Mouse (Mus musculus) left cerebral cortex, adult 2 months (tissue): Measurements from ENCODE around the gene Rnf6. TPM values are rescaled to one million over a fixed set of nuclear protein-coding genes. Genes with fewer than 3 reads are reported as not detected.

Source experiments
- DNase-seq, 2 experiments: peaks; one replicate each; pipeline ENCODE4 v3.0.0; 2021 to 2022; ENCODE audit warnings: low spot score in 2 of 2, mixed read lengths in 1 of 2; ENCODE audit errors: extremely low spot score in 1 of 2
- H3K27ac ChIP-seq: fragments of 200-600 bp; 2 replicates; pipeline ENCODE4 v1.8.1; 2022
- H3K4me3 ChIP-seq: fragments of 200-600 bp; 2 replicates; pipeline ENCODE4 v1.8.1; 2022
- CTCF ChIP-seq: fragments of 200-600 bp; IDR thresholded peaks from 2 replicates; pipeline ENCODE4 v1.8.1; 2022; ENCODE audit warnings: antibody characterized with exemption, mild to moderate bottlenecking, moderate library complexity
- intact Hi-C: fragments of 180-260 bp; cut with DNase I; formaldehyde crosslinking; loops from one replicate; pipeline ENCODE4 v1.15.1; 2025
- total RNA-seq, 2 experiments: library from RNA; stranded (reverse); gene quantifications; 2 replicates each; pipeline ENCODE4 v1.2.3; 2021

Gene Rnf6
- total RNA-seq, 2 experiments from 2014 or later = 76.0 to 80.1 TPM

- Histone ChIP-seq H3K4me3 (no peak overlapping the region), H3K27ac (no peak overlapping the region)
- intact Hi-C loops = no loop called here
- DNase-seq = no peak
- no peak for TF ChIP-seq CTCF
Observed at GRCm38 (mm10) chr5:146246386-146246785, 25.0 kb upstream of the Rnf6 start.

GRCm38 (mm10) chr5:146245646-146246370 is 24.5 kb upstream of the Rnf6 start:
- H3K27ac ChIP-seq = no peak overlapping the region
- no peak for TF ChIP-seq CTCF
- H3K4me3 ChIP-seq = no peak overlapping the region
- intact Hi-C loops = no loop called here
- no peak for DNase-seq

DNA sequence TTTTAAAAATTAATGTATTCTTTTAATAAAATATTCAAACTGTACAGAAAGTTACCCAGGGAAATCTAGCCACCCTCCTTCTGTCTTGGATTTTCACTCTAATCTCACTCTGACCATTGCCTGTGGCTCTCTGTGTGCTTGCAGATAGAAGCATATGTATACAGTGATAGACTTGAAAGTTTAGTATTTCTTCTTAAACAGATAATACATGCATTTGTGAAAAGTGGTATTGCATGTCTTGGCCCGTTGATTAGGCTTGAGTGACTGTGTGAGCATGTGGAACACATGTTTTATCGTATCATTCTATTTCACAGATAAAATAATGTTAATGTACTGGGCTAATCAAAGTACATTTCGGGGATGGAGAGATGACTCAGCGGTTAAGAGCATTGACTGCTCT is 23.8 kb upstream of the Rnf6 start:
- Histone ChIP-seq H3K4me3 (no peak overlapping the region), H3K27ac (no peak overlapping the region)
- intact Hi-C loops = no loop called here
- DNase-seq = no peak
- TF ChIP-seq CTCF = no peak

- TF ChIP-seq CTCF = no peak
- H3K4me3 ChIP-seq = no peak overlapping the region
- no peak for DNase-seq
- intact Hi-C loops = no loop called here
- no peak overlapping the region for H3K27ac ChIP-seq
Observed at GRCm38 (mm10) chr5:146241202-146241601, 19.8 kb upstream of the Rnf6 start.

DNA sequence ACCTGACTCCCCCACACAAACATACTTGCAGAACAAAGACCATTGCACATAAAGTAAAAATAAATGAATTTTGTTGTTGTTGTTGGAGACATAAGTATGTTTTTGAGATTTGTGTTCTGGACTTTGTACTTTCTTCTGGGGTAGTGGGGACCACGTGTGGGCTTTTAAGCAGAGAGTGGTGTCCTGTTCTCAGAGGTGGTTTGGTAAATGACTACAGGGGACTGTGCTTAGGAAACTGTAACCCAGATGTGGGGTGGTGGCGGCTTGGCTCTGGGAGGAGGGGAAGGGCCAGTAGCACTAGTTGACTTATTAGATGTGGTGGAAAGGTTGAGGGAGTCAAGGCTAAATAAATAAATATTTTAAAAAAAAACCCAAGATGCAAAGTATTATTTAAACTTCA is 19.4 kb upstream of the Rnf6 start:
- DNase-seq = no peak
- Histone ChIP-seq H3K4me3 (no peak overlapping the region), H3K27ac (no peak overlapping the region)
- no peak for TF ChIP-seq CTCF
- intact Hi-C loops = no loop called here

DNA sequence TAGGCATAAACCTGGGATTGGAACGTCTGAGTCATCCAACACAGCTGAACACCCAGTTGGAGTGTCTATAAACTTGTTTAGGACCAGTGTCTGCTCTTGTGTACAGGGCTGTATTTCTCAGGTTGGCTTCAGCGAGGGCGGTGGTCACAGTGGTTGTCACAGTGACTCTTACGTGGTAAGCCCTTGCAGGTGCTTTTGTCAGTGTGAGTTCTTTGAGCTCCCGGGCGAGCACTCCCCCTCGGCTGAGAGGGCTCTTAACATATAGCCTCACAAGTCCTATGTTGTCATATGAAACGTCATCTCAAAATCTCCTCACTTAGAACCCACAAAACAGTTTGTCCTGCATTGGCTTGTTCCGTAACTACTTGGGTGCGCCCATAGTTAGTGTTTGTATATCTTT is 16.9 kb upstream of the Rnf6 start:
- no peak overlapping the region for H3K27ac ChIP-seq
- intact Hi-C loops = no loop called here
- no peak for TF ChIP-seq CTCF
- no peak for DNase-seq
- H3K4me3 ChIP-seq = no peak overlapping the region

DNA sequence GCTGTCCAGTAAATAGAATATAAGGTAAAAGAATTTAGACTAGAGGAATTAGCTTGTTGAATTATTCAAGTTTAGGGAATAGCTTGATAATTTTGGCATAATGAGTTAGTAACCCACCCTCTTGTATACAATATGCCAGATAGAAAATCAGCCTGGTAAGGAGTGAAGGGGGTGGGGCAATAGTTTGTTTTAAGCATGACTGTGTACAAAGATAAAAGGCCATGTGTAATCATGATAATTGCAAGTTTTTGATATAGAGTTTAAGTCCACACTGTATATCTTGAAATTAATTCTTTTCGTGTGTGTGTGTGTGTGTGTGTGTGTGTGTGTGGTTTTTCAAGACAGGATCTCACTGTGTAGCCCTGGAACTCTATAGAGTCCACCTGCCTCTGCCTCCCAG is 13.0 kb upstream of the Rnf6 start:
- intact Hi-C loops = loop anchor here (5.0 kb wide), 2 partner anchors 38 to 53 kb away; no protein-coding TSS in a partner anchor
- no peak overlapping the region for H3K4me3 ChIP-seq
- TF ChIP-seq CTCF = no peak
- H3K27ac ChIP-seq = no peak overlapping the region
- DNase-seq = no peak

DNA sequence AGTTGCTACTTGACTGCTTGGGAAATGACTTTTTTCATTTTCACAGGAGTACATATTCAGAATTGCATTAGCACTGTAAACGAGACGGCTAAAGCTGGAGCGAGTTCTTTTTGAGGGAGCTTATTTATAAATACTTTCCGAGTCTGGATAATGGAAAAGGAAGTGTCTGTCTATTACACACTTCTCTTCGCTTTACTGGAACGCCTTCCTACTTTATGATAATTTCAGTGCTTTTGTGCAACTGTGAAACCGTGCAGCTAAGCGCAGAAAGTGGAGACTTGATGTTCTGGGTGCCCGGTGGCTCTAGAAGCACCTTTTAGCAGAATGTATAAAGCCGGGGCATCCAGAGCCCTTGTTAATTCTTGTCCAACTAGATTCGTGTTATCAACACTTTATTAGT is 11.5 kb upstream of the Rnf6 start:
- intact Hi-C loops = loop anchor here (5.0 kb wide), 2 partner anchors 39 to 54 kb away; no protein-coding TSS in a partner anchor

GRCm38 (mm10) chr5:146232056-146232675 is 10.8 kb upstream of the Rnf6 start:
- DNase-seq = no peak
- peak overlapping the region; percentile 70 for H3K4me3 ChIP-seq
- H3K27ac ChIP-seq = peak overlapping the region; percentile 59
- intact Hi-C loops = loop anchor here (5.0 kb wide), 2 partner anchors 40 to 55 kb away; no protein-coding TSS in a partner anchor
- TF ChIP-seq CTCF = no peak

More for the DNA sequence above, 11.5 kb upstream of the Rnf6 start:
- no peak overlapping the region for H3K27ac ChIP-seq
- TF ChIP-seq CTCF = no peak
- no peak for DNase-seq
- peak overlapping the region; percentile 70 for H3K4me3 ChIP-seq

GRCm38 (mm10) chr5:146231655-146231996 is 10.3 kb upstream of the Rnf6 start:
- intact Hi-C loops = loop anchor here (5.0 kb wide), 2 partner anchors 41 to 56 kb away; no protein-coding TSS in a partner anchor
- peak overlapping the region; percentile 59 for H3K27ac ChIP-seq
- peak overlapping the region; percentile 70 for H3K4me3 ChIP-seq
- no peak for TF ChIP-seq CTCF
- DNase-seq = peak in 1 of 2 experiments; percentile 49

DNA sequence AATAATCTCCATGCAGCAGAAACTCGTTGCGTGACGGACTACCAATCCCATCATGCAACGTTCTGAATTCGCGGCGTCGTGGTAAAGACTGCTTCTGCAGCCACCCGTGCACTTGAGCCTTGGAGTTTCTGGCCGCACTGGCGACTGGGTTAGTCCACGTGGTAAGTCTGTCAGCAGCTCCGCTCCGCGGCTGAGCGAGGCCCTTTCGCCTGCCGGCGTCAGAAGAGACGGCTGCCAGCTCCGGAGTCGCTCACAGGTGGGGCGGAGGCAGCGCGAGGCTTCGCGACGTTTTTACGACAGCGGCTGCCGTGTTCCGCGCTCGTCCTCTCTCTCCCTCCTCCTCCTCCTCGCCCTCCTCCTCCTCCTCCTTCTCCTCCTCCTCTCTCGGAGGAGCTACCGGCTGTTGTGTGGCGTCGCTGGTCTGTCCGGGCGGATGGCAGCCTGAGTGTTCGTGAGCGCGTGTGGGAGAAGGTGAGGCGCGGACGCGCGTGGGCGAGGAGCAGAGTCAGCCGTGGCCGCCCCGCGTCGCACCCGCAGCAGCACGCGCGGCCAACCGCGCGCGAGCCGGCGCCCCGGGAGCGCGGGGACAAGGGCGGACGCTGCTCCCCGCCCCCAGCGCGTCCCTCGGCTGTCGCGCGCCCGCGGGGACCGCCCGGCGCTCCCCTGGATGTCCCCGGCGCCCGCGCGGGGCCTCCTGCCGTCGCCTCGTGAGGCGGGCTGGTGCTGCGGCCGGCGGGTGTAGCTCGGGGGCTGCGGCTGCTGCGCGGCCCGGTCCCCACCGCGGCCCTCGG is 9.7 kb upstream of the Rnf6 start, which contains the start of gene Cdk8:
Gene Cdk8, plus strand, starts transcription at position 367 of the 791 bp plus-strand sequence.
- intact Hi-C loops = loop anchor here (1.0 to 5.0 kb wide), 3 partner anchors 10 to 56 kb away; partner anchors contain the start of gene Rnf6
- DNase-seq = peak; percentile 92 to 95

More for the DNA sequence above, 9.7 kb upstream of the Rnf6 start, which contains the start of gene Cdk8:
- peak within 1 kb of the TSS; percentile 70 for H3K4me3 ChIP-seq
- TF ChIP-seq CTCF = no peak
- peak within 1 kb of the TSS; percentile 94 for H3K27ac ChIP-seq
